Mouse (Mus musculus): ENCODE results near the gene Lhx6. TPM values are rescaled to one million over a fixed set of nuclear protein-coding genes. Genes with fewer than 3 reads are reported as not detected.

The Lhx6 gene
- polyA plus RNA-seq, 1 experiment from 2014 or later, result 14.7 TPM

GRCm38 (mm10) chr2:36056248-36056647 is 49.0 kb downstream of the Lhx6 start:
- no peaks in the 10 kb centered on the region for H3K4me1 ChIP-seq (ENCODE audit: control insufficient read depth, insufficient read depth, low read length)
- H3K4me2 ChIP-seq (ENCODE audit: low read length), result no peak overlapping the region
- no peak overlapping the region for H3K9ac ChIP-seq (ENCODE audit: low read length)
- no peaks in the 10 kb centered on the region for H3K27me3 ChIP-seq (replicated peaks; ENCODE audit: control insufficient read depth, insufficient read depth, low read length)
- no peaks in the 10 kb centered on the region for H3K36me3 ChIP-seq (ENCODE audit: control insufficient read depth, insufficient read depth, low read length)
- H3K4me3 ChIP-seq (ENCODE audit: low read depth, low read length), result no peak overlapping the region
- ATAC-seq, result no peak
- WGBS, result 56% methylated on average over 3 of the region's 3 CpGs
- H3K27ac ChIP-seq (ENCODE audit: low read depth, low read length), result no peak overlapping the region
- no peaks in the 10 kb centered on the region for H3K9me3 ChIP-seq (replicated peaks; ENCODE audit: control insufficient read depth, low read length)
- no peak for DNase-seq (ENCODE audit: low spot score)

- H3K9ac ChIP-seq (ENCODE audit: low read length), result no peak overlapping the region
- peaks cover 4% of the 10 kb centered on the region; the same call in 1 of the 2 replicates for H3K4me1 ChIP-seq (ENCODE audit: control insufficient read depth, insufficient read depth, low read length)
- peak; percentile 42 for DNase-seq (ENCODE audit: low spot score)
- no peaks in the 10 kb centered on the region for H3K36me3 ChIP-seq (ENCODE audit: control insufficient read depth, insufficient read depth, low read length)
- no peak for ATAC-seq
- no peaks in the 10 kb centered on the region for H3K9me3 ChIP-seq (replicated peaks; ENCODE audit: control insufficient read depth, low read length)
- H3K4me3 ChIP-seq (ENCODE audit: low read depth, low read length), result no peak overlapping the region
- no peak overlapping the region for H3K27ac ChIP-seq (ENCODE audit: low read depth, low read length)
- H3K4me2 ChIP-seq (ENCODE audit: low read length), result no peak overlapping the region
- no peaks in the 10 kb centered on the region for H3K27me3 ChIP-seq (replicated peaks; ENCODE audit: control insufficient read depth, insufficient read depth, low read length)
- WGBS, result 68% methylated on average over 3 of the region's 3 CpGs
Observed at GRCm38 (mm10) chr2:36053249-36053648, 52.0 kb downstream of the Lhx6 start.

- peaks cover 7% of the 10 kb centered on the region; the same call in 1 of the 2 replicates for H3K4me1 ChIP-seq (ENCODE audit: control insufficient read depth, insufficient read depth, low read length)
- no peaks in the 10 kb centered on the region for H3K27me3 ChIP-seq (replicated peaks; ENCODE audit: control insufficient read depth, insufficient read depth, low read length)
- H3K4me2 ChIP-seq (ENCODE audit: low read length), result peak overlapping the region; percentile 63
- ATAC-seq (no peak; the same call in none of the 2 replicates), DNase-seq (ENCODE audit: low spot score) (no peak)
- no peaks in the 10 kb centered on the region for H3K9me3 ChIP-seq (replicated peaks; ENCODE audit: control insufficient read depth, low read length)
- no peak overlapping the region for H3K9ac ChIP-seq (ENCODE audit: low read length)
- peak overlapping the region; percentile 70 for H3K4me3 ChIP-seq (ENCODE audit: low read depth, low read length)
- H3K27ac ChIP-seq (ENCODE audit: low read depth, low read length), result no peak overlapping the region
- peaks cover 3% of the 10 kb centered on the region; the same call in 1 of the 2 replicates for H3K36me3 ChIP-seq (ENCODE audit: control insufficient read depth, insufficient read depth, low read length)
- 41% methylated on average over 10 of the region's 10 CpGs for WGBS
Observed at GRCm38 (mm10) chr2:36049567-36049954, 55.6 kb downstream of the Lhx6 start.

GRCm38 (mm10) chr2:36048748-36049566 is 56.3 kb downstream of the Lhx6 start, which contains the start of the genes Ndufa8 and Morn5:
Gene Ndufa8 (minus strand): TSS chr2:36049406.
Gene Morn5 (plus strand): TSS chr2:36049458.
- Histone ChIP-seq H3K4me3 (ENCODE audit: low read depth, low read length) (peak within 1 kb of the TSS; percentile 70), H3K27ac (ENCODE audit: low read depth, low read length) (no peak within 1 kb of the TSS), H3K9ac (ENCODE audit: low read length) (peak within 1 kb of the TSS; percentile 85), H3K9me3 (replicated peaks; ENCODE audit: control insufficient read depth, low read length) (no peaks in the 10 kb centered on the region), H3K4me1 (ENCODE audit: control insufficient read depth, insufficient read depth, low read length) (peaks cover 7% of the 10 kb centered on the region; the same call in 1 of the 2 replicates), H3K36me3 (ENCODE audit: control insufficient read depth, insufficient read depth, low read length) (peaks cover 7% of the 10 kb centered on the region), H3K27me3 (replicated peaks; ENCODE audit: control insufficient read depth, insufficient read depth, low read length) (no peaks in the 10 kb centered on the region), H3K4me2 (ENCODE audit: low read length) (peak within 1 kb of the TSS; percentile 63)
- WGBS, result under 1% methylated on average over 44 of the region's 44 CpGs
- ATAC-seq (peak; percentile 97), DNase-seq (ENCODE audit: low spot score) (peak; percentile 98)

- Histone ChIP-seq H3K4me3 (ENCODE audit: low read depth, low read length) (peak overlapping the region; percentile 70), H3K27me3 (replicated peaks; ENCODE audit: control insufficient read depth, insufficient read depth, low read length) (no peaks in the 10 kb centered on the region), H3K4me2 (ENCODE audit: low read length) (peak overlapping the region; percentile 63), H3K9me3 (replicated peaks; ENCODE audit: control insufficient read depth, low read length) (no peaks in the 10 kb centered on the region), H3K36me3 (ENCODE audit: control insufficient read depth, insufficient read depth, low read length) (peaks cover 14% of the 10 kb centered on the region), H3K9ac (ENCODE audit: low read length) (peak overlapping the region; percentile 85), H3K4me1 (ENCODE audit: control insufficient read depth, insufficient read depth, low read length) (peaks cover 7% of the 10 kb centered on the region; the same call in 1 of the 2 replicates), H3K27ac (ENCODE audit: low read depth, low read length) (no peak overlapping the region)
- 73% methylated on average over 8 of the region's 8 CpGs for WGBS
- no peak for ATAC-seq
- no peak for DNase-seq (ENCODE audit: low spot score)
Observed at GRCm38 (mm10) chr2:36048164-36048563, 57.0 kb downstream of the Lhx6 start.

GRCm38 (mm10) chr2:36040872-36041271 is 64.3 kb downstream of the Lhx6 start:
- Histone ChIP-seq H3K9me3 (replicated peaks; ENCODE audit: control insufficient read depth, low read length) (no peaks in the 10 kb centered on the region), H3K4me1 (ENCODE audit: control insufficient read depth, insufficient read depth, low read length) (no peaks in the 10 kb centered on the region), H3K27ac (ENCODE audit: low read depth, low read length) (no peak overlapping the region), H3K36me3 (ENCODE audit: control insufficient read depth, insufficient read depth, low read length) (peaks cover 54% of the 10 kb centered on the region), H3K9ac (ENCODE audit: low read length) (no peak overlapping the region), H3K4me3 (ENCODE audit: low read depth, low read length) (no peak overlapping the region), H3K4me2 (ENCODE audit: low read length) (no peak overlapping the region), H3K27me3 (replicated peaks; ENCODE audit: control insufficient read depth, insufficient read depth, low read length) (no peaks in the 10 kb centered on the region)
- ATAC-seq (no peak), DNase-seq (ENCODE audit: low spot score) (no peak)
- WGBS, result 86% methylated on average over 1 of the region's 1 CpGs

- Histone ChIP-seq H3K4me2 (ENCODE audit: low read length) (no peak overlapping the region), H3K4me3 (ENCODE audit: low read depth, low read length) (no peak overlapping the region), H3K9me3 (replicated peaks; ENCODE audit: control insufficient read depth, low read length) (no peaks in the 10 kb centered on the region), H3K36me3 (ENCODE audit: control insufficient read depth, insufficient read depth, low read length) (peaks cover 62% of the 10 kb centered on the region), H3K27ac (ENCODE audit: low read depth, low read length) (no peak overlapping the region), H3K27me3 (replicated peaks; ENCODE audit: control insufficient read depth, insufficient read depth, low read length) (no peaks in the 10 kb centered on the region), H3K9ac (ENCODE audit: low read length) (no peak overlapping the region), H3K4me1 (ENCODE audit: control insufficient read depth, insufficient read depth, low read length) (no peaks in the 10 kb centered on the region)
- DNase-seq (ENCODE audit: low spot score), result no peak
- 88% methylated on average over 7 of the region's 7 CpGs for WGBS
- ATAC-seq, result no peak
Observed at GRCm38 (mm10) chr2:36039297-36039985, 65.8 kb downstream of the Lhx6 start.

GRCm38 (mm10) chr2:36035413-36036081 is 69.7 kb downstream of the Lhx6 start:
- DNase-seq (ENCODE audit: low spot score), result no peak

More at GRCm38 (mm10) chr2:36035413-36036081, 69.7 kb downstream of the Lhx6 start:
- 89% methylated on average over 11 of the region's 11 CpGs for WGBS
- no peaks in the 10 kb centered on the region for H3K9me3 ChIP-seq (replicated peaks; ENCODE audit: control insufficient read depth, low read length)
- peaks cover 49% of the 10 kb centered on the region for H3K36me3 ChIP-seq (ENCODE audit: control insufficient read depth, insufficient read depth, low read length)
- no peak overlapping the region for H3K27ac ChIP-seq (ENCODE audit: low read depth, low read length)
- no peaks in the 10 kb centered on the region for H3K4me1 ChIP-seq (ENCODE audit: control insufficient read depth, insufficient read depth, low read length)
- no peak overlapping the region for H3K4me3 ChIP-seq (ENCODE audit: low read depth, low read length)
- no peak overlapping the region for H3K9ac ChIP-seq (ENCODE audit: low read length)
- H3K4me2 ChIP-seq (ENCODE audit: low read length), result no peak overlapping the region
- no peak for ATAC-seq
- H3K27me3 ChIP-seq (replicated peaks; ENCODE audit: control insufficient read depth, insufficient read depth, low read length), result no peaks in the 10 kb centered on the region
